Mouse (Mus musculus): Measurements from ENCODE around the gene Pak3. TPM values are rescaled to one million over a fixed set of nuclear protein-coding genes. Genes with fewer than 3 reads are reported as not detected.

Gene Pak3
- polyA plus RNA-seq (2021; fragmentation: Nextera tagmentation): 46.8 and 47.5 TPM in 2 replicates
- long read RNA-seq, experiment 1, full-length matches to known transcripts: 7 of 133 reads
- long read RNA-seq, experiment 1, partial matches to known transcripts: 44 of 133 reads
- long read RNA-seq, experiment 1, other reads (novel, unspliced or antisense): 82 of 133 reads
- long read RNA-seq, experiment 2, full-length matches to known transcripts: 29 of 401 reads
- long read RNA-seq, experiment 2, partial matches to known transcripts: 26 of 401 reads
- long read RNA-seq, experiment 2, other reads (novel, unspliced or antisense): 346 of 401 reads

DNA sequence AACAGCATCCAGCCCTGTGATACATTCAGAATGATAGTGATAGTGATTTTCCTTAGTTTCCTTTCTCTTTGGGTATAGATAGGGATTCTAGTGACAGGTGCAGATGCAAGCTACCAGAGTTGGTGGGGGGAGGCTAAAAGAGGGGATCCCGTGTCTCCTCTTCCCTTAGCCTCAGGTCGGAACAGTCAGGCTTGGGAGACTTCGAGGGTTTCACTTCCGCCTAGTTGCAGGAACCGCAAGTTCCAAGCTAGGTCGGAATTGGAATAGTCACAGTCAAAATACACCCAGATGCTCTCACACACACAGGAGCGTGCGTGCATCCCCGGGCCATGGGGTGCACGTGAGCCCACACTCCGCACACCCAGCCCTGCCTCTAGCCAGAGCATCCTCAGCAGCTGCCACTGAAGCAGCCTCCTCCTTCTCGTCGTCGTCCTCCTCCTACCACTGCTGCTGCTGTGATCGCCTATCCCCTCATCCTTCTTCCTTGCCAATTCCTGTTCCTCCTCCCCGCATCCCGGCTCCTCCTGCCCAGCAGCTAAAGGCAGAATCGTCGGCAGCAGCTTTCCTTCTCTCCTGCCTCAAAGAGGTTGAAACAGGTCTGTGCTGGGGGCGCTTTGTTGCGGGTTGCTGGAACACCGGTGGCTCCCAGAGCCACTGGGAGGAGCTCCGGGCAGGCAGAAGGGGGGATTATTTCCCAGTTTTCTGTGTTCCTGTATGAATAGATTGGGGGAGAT lies at the start of gene Pak3:
Gene Pak3, plus strand, starts transcription at position 424 of the 734 bp plus-strand sequence.

GRCm38 (mm10) chrX:143827212-143827611 lies 308.8 kb downstream of the Pak3 start, which contains the start of gene Capn6:
Gene Capn6, minus strand, starts transcription at chrX:143827414.

Small RNA genes lying within 50 kb of the gene (microRNA-seq; reads per million reads assigned to microRNA genes)
- gene Gm47298: not detected

Other genes starting within 250 kb of the Pak3 start
- gene Chrdl1, start 124.3 kb upstream of the Pak3 start, polyA plus RNA-seq (2021; fragmentation: Nextera tagmentation): 5.7 and 6.5 TPM in 2 replicates